Mouse (Mus musculus) kidney, adult 9 months (tissue): ENCODE results near the gene Gm42421.

Experiments used
- DNase-seq: peaks from one replicate; pipeline ENCODE4 v3.0.0; 2022

The Gm42421 gene

GRCm38 (mm10) chr5:143927875-143928274, at the start of gene Gm42421:
Gene Gm42421 (plus strand): TSS chr5:143928175.
- DNase-seq: no peak

GRCm38 (mm10) chr5:143885274-143885673, 42.7 kb upstream of the Gm42421 start:
- DNase-seq: no peak

- DNase-seq: no peak
These were observed 37.2 kb upstream of the Gm42421 start for GRCm38 (mm10) chr5:143890741-143891140.

GRCm38 (mm10) chr5:143892255-143892886, 35.6 kb upstream of the Gm42421 start:
- no peak for DNase-seq

- DNase-seq: no peak
These were observed 34.6 kb upstream of the Gm42421 start for GRCm38 (mm10) chr5:143893396-143893795.

- DNase-seq: no peak
These were observed 30.2 kb upstream of the Gm42421 start, which contains the start of gene Ankrd61 for GRCm38 (mm10) chr5:143897635-143898330. Gene Ankrd61 (minus strand): TSS chr5:143897685.

- no peak for DNase-seq
These were observed 25.9 kb upstream of the Gm42421 start for GRCm38 (mm10) chr5:143902111-143902510.

GRCm38 (mm10) chr5:143903813-143904212, 24.2 kb upstream of the Gm42421 start:
- DNase-seq: no peak

- no peak for DNase-seq
These were observed 21.5 kb upstream of the Gm42421 start for GRCm38 (mm10) chr5:143906429-143906828.

GRCm38 (mm10) chr5:143908926-143909325, 19.0 kb upstream of the Gm42421 start:
- no peak for DNase-seq

- DNase-seq: peak; percentile 99
These were observed 18.3 kb upstream of the Gm42421 start, which contains the start of the genes Aimp2 and Pms2 for GRCm38 (mm10) chr5:143909417-143910400. Gene Aimp2 (minus strand): TSS chr5:143909847. Gene Pms2 (plus strand): TSS chr5:143909964.

GRCm38 (mm10) chr5:143916221-143916620, 11.8 kb upstream of the Gm42421 start:
- no peak for DNase-seq

- peak; percentile 80 for DNase-seq
These were observed 10.6 kb upstream of the Gm42421 start for GRCm38 (mm10) chr5:143917418-143917817.

- no peak for DNase-seq
These were observed 9.9 kb upstream of the Gm42421 start for GRCm38 (mm10) chr5:143918120-143918519.

- DNase-seq: no peak
These were observed 3.1 kb upstream of the Gm42421 start for GRCm38 (mm10) chr5:143924781-143925452.

- no peak for DNase-seq
These were observed 1.3 kb downstream of the Gm42421 start for GRCm38 (mm10) chr5:143929291-143929690.

GRCm38 (mm10) chr5:143930656-143931055, 2.7 kb downstream of the Gm42421 start:
- no peak for DNase-seq

GRCm38 (mm10) chr5:143931863-143932580, 4.0 kb downstream of the Gm42421 start:
- no peak for DNase-seq

- no peak for DNase-seq
These were observed 4.9 kb downstream of the Gm42421 start, which contains the start of gene Rsph10b for GRCm38 (mm10) chr5:143932831-143933230. Gene Rsph10b (plus strand): TSS chr5:143933035.

GRCm38 (mm10) chr5:143933414-143933813, 5.4 kb downstream of the Gm42421 start:
- no peak for DNase-seq

GRCm38 (mm10) chr5:143933875-143934274, 5.9 kb downstream of the Gm42421 start:
- DNase-seq: no peak

- DNase-seq: no peak
These were observed 8.2 kb downstream of the Gm42421 start for GRCm38 (mm10) chr5:143936156-143936555.
